Mouse (Mus musculus): ENCODE data around the gene Tbca.

DNA sequence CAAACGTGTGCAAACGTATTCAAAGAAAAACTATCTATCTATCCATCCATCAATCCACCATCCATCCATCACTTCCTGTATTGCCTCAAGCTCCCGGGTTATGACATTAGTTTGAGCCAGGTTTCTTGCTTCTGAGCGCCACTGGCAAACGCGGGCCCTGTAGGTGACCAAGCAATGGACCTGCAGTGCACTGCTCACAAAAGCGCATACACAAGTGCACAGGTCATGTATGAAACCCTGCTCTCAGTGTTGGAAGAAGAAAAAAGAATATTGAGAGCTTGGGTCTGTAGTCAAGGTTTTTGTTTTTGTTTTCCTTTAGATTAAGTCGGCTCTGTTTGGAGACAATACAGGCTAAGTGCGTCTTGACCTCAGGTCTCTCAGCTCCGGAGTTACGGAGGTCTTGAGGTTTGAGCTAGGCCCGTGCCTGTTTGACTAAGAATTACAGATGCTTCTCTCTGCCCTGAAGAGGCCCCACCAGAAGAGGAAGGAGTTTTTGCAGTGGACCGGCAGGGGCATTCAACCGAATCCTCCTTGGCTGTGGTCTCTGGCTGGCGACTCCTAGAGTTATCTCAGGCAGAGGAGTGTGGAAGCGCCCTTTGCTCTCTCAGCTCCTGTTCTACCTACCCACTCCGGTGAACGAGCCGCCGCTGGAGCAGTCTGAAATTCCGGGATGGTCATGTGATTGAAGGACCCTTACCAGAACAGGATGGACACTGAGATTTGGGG lies 81.9 kb downstream of the Tbca start:
- TF ChIP-seq CTCF (IDR thresholded peaks at IDR 0.05; ENCODE audit: low read depth) (no peak), EP300 (IDR thresholded peaks at IDR 0.05; ENCODE audit: low read depth) (no peak)
